Mouse (Mus musculus) T-cell, adult 2 months (primary cell): ENCODE data around the gene Pdzd7.

ENCODE experiments used
- DNase-seq: peaks from one replicate; pipeline ENCODE4 v3.0.0; 2022; ENCODE audit warnings: low spot score

The Pdzd7 gene

DNA sequence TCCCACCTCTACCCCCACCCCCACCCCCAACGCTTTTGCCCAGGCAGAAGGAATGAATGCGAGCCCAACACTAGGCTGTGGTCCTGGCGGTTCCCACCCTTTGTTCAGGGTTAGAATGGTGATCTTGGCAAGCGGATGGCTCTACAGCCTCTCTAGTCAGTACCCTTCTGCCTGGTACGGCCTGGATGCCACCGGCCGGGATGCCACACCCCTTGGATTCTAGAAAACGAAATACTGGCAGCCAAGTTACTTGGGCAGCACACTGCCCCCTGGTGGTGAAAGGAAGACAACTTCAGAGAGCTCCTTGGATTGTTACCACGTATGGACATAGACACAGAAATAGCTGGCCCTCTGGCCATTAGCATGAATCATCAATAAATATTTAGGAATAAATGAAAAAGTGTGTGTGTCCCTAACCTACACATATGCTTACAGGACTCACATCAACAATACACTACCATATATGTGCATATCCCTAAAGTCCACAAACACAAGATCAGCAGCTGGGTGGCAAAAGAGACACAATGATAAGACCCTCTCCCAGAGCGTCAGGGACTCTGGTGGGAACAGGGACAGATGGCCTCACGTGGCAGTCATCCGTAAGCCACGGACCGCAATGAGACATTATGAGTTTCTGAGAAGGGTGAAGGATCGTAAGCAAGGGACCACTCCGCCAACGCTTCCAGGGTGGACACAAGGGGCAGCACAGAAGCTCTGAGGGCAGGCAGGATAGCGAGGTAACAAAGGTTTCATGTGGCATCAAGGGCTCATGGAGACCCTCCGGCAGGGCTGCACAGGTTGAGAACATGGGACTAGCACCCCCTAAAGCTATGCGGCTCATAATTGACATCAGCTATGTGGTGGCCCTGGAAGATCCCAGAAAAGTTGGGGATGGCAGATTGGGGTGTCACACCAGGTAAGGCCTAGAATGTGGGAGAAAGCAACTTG lies 14.5 kb downstream of the Pdzd7 start:
- peak; percentile 70 for DNase-seq

DNA sequence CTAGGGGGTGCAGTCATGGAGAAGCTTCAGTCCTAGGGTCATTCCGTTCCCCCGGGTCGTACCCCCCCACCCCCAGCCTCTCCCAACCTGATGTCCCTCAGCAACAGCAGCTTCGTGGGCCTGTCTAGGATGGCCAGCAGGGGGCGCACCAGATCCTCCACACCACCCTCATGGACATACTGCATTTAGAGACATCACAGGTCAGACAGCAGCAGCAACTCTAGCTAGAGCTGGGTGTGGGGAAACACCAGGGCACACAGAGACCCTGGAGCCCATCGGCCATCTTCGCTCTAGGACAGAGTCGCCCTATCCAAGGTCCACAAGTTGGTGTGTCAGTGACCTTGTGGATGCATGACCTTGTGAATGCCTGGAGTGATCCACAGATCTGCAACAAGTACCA lies 15.4 kb downstream of the Pdzd7 start:
- peak; percentile 57 for DNase-seq

- DNase-seq = no peak
These were observed 15.9 kb downstream of the Pdzd7 start for GRCm38 (mm10) chr19:45029571-45029970.

- no peak for DNase-seq
These were observed 16.8 kb downstream of the Pdzd7 start for GRCm38 (mm10) chr19:45028746-45029145.

DNA sequence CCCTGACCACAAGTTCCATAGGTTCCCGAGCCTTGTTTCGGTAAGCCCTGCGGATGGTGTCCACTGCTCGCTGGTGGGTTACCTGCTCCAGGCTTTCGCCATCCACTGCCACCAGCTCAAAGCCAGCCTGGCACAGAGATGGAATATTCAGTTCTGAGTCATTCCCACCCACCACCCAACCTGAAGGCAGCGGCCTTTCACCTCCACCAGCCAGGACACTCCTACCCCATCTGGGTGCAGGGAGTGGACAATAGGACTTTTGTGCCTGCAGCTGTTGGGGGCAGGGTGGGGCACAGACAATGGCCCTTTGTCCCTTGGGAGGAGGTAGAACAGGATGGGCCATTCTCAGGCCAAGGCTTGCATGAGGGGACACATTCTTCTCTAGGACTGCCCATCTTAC lies 17.7 kb downstream of the Pdzd7 start:
- no peak for DNase-seq

- DNase-seq = no peak
These were observed 18.4 kb downstream of the Pdzd7 start for GRCm38 (mm10) chr19:45026958-45027670.

- DNase-seq = no peak
These were observed 19.5 kb downstream of the Pdzd7 start for GRCm38 (mm10) chr19:45025937-45026568.

GRCm38 (mm10) chr19:45024775-45025174 lies 20.7 kb downstream of the Pdzd7 start:
- DNase-seq = no peak

DNA sequence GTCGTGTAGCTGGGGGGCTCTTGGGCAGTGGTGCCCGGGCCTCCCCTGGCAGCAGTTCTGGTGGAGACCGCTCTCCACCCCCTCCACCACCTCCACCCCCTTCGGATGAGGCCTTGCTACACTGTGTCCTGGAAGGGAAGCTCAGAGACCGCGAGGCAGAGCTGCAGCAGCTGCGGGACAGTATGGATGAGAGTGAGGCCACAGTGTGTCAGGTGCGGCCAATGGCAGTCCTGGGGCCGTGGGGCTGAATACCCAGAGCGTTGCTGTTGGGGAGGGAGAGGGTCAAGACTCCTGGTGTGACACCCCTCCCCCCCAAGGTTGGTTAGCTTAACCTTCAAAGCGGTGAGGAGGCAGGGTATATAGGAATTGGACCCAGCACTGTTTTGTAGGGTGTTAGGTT lies 21.5 kb downstream of the Pdzd7 start:
- DNase-seq = no peak

GRCm38 (mm10) chr19:45021362-45021761 lies 24.2 kb downstream of the Pdzd7 start:
- DNase-seq = no peak

DNA sequence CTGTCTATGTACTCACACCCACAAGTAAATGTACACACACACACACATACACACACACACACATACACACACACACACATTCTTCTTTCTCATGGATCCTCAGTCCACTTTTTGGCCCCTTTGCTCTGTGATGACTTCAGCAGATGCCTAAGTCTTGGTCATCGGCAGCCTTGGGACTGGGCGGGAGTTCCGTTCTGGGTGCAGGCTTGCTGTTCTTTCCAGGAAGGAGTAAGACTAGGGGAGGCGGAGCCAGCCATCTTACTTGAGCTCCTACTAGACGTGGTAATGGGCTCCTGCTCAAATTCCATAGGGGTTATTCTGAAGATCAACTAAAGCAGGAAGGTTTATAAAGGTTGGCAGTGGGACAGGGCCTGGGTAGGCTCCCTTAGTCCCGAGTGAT lies 25.2 kb downstream of the Pdzd7 start:
- no peak for DNase-seq

- no peak for DNase-seq
These were observed 27.1 kb downstream of the Pdzd7 start for GRCm38 (mm10) chr19:45018351-45018831.

DNA sequence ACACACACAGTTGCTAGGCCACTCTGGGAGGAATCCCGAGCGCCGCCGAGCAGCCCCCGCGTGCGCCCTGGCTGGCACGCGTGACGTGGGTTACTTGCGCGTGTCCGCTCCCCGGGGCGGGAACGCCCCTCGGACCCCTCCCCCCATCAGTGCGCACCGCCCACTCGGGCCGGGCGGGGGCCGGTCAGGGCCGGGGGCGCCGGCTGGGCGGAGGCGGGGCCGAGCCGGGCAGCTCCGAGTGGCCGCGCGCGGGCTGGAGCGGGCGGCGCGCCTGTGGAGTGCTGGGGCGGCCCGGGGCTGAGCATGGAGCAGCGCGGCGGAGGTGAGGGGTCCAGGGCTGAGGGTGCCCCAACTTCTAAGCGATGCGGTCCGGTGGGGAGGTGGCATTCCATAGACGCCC lies 27.6 kb downstream of the Pdzd7 start:
- DNase-seq = peak; percentile 24

DNA sequence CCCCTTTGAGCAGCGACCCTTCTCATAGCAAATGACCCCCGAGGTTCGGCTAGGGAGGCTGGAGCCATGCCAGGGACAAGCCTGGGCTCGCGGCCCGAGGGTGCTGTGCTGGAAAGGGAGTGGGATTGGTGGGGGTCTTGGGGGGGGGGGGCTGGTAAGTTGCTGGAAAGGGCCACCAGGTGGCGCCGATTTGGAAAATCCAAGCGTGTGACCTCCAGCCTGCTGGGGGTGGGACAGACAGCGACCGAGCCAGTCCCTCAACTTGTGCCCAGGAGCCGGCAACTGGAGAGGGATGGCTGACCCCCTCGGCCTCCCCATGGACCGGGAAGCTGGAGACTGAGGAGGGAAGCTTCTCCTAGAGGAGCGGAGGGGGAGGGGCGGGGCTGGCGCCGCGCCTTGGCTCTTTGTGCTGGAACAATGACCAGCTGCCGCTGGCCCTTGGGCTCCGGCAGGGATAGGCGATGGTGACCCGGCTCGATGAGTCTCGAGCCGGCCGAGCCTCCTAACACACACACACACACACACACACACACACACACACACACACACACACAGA lies 28.2 kb downstream of the Pdzd7 start:
- DNase-seq = no peak

DNA sequence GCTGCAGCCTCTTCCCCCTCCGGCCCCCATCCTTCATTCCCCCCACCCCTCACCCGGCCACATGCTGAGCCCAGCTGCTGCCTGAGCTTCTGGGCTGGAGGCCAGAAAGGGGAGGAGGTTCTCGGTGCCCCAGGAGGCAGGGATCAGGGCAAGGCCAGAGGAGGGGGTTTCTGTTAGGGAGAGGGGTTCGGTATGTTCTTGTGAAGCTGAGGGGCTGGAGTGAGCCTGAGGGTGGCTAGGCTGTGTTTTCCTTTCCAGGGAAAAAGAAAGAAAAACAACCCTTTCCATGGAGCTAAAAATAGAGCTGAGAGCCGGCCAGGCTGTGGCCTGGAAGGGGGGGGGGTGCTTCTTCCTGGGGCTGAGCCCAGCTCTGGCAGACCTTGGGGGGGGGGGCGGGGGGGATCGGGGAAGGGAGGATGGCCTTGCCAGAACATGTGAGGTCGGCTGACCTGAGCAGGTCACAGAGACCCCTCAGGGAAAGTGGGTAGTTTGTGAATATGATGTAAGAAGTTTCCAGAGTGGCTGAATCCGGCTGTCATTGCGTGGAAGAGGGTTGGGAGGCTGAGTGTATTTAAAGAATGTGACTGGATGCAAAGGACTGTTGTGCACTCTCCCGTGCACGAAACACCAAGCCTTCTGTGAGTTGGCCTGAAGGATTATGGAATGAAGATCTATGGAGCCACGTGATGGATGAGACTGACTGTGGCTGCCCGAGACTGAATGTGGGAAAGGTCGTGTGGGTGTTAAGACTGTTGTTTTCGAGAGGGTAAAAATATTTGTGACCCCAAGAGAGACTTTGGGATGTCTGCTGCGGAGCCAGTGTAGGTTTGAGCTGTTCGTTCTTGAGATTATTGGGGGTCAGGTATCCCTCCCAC lies 28.9 kb downstream of the Pdzd7 start:
- no peak for DNase-seq

DNA sequence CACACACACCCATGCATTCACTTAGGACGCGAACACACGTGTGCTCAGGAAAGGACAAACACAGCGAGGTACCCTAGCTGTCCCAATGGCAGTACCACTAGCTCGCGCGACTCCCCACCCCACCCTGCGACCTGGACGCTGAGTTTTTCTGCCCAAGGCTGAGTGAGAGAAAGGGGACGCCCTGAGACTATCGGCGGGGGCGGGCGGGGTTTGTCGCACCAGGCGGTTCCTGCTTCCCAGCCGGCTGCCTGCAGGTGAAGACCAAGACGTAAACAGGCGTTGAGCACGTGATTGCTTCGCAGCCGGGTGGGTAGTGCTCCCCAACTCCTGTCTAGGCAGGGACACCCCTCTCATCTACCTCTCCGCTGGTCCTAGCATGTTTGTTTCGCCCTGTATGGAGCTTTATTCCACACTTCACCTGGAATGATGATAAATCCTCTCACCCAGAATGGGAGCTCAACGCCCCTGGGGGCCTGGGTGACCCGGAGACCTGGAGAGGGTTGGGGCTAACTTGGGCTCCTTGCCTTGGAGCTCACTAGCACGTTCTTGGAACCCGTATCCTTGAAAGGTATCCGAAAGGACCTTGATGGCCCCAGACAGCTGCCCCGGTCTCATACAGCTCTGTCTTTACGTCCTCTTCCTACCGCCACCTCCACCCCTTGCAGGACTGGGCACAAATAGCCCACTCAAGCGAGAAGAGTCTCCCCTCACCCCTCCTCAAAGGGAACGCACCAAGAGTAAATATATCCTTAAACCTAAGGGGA lies 29.8 kb downstream of the Pdzd7 start:
- peak; percentile 71 for DNase-seq

DNA sequence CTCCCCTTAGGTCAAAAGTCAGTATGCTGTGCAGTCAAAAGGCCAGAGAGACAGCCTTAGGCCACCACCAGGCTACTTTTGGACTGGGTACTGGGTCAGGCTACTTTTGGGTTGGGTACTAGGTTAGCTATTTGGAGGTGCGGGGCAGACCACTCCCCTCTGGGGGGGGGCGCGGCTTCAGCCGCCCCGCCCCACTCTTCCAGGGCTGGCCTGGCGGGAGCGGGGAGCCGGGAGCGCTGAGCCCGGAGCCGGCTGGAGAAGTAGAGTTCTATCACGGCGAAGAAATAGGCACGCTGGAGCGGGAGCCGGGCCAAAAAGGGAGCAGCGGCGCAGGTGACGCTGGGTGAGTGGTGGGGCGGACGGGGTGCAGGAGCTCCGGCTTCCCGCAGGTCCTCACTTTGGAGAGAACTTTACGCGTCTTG lies 30.5 kb downstream of the Pdzd7 start:
- no peak for DNase-seq

GRCm38 (mm10) chr19:45014335-45014971 lies 31.1 kb downstream of the Pdzd7 start, which contains the start of gene Lzts2:
TSS of gene Lzts2 (plus strand) at chr19:45014414.
- no peak for DNase-seq

DNA sequence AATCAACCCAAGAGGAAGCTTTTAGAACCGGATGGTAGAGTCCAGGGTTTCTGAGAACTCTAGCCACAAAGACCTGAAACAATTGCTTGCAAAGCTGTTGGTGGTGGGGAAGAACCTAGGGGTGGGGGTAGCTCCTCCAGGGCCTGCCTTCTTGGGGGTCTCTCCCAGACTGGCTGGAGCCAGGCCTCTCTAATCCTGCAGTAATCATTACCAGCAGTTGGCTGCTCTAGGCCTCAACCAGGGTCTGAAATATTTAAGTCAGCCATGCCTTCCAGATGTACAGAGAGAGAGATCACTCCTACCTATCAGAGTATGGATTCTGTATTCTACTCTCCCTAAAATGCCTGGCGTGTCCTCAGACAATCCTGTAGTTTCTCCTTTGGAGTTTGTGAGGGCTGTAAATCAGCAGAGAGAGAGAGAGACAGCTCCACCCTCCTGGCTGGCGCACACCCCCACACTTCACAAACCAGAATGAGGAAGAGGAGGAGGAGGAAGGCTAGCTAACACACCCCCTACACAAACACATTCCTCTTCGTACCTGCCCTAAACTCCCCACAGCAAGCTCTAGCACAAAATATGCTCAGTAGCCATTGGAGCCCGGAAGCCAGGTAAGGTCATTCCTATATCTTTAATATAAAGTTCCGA lies 31.8 kb downstream of the Pdzd7 start:
- no peak for DNase-seq
